Mouse (Mus musculus) G1E (cell line): Measurements from ENCODE around the gene Btbd6. TPM values are rescaled to one million over a fixed set of nuclear protein-coding genes. Genes with fewer than 3 reads are reported as not detected.
A peak's percentile ranks its signal among the peaks of the same experiment; 100 is the strongest.

ENCODE experiments used
- ATAC-seq: 2 replicates; pipeline ENCODE4 v1.8.0; 2016; ENCODE audit warnings: mild to moderate bottlenecking; ENCODE audit not compliant: insufficient number of reproducible peaks, poor library complexity, low FRiP score, severe bottlenecking; ENCODE audit errors: extremely low read depth
- DNase-seq: peaks from one replicate; pipeline ENCODE4 v3.0.0; 2012; ENCODE audit warnings: low spot score
- H3K27me3 ChIP-seq: 2 replicates; pipeline ENCODE4 v1.6.1; 2012; ENCODE audit warnings: mild to moderate bottlenecking, low read length, inconsistent platforms; ENCODE audit not compliant: insufficient read depth
- H3K36me3 ChIP-seq: replicated peaks from 2 replicates; pipeline ENCODE3; 2012; ENCODE audit warnings: mild to moderate bottlenecking, inconsistent platforms
- H3K4me1 ChIP-seq: 2 replicates; pipeline ENCODE4 v1.6.1; 2012; ENCODE audit warnings: low read depth, low read length, inconsistent platforms, mixed read lengths; ENCODE audit not compliant: insufficient read depth
- H3K4me3 ChIP-seq: 2 replicates; pipeline ENCODE4 v1.5.1; 2012; ENCODE audit warnings: low read depth, mild to moderate bottlenecking, inconsistent platforms, low read length, moderate library complexity, mixed read lengths
- H3K9me3 ChIP-seq: replicated peaks from 2 replicates; pipeline ENCODE4 v1.6.1; 2012; ENCODE audit warnings: inconsistent platforms
- CTCF ChIP-seq: IDR thresholded peaks from 2 replicates; pipeline ENCODE4 v1.5.1; 2012; ENCODE audit warnings: low read depth, low read length, inconsistent platforms, mixed read lengths
- GATA1 ChIP-seq: IDR thresholded peaks from 2 replicates; pipeline ENCODE4 v1.6.1; 2012; ENCODE audit warnings: borderline replicate concordance, low read length, inconsistent platforms, mixed read lengths
- GATA2 ChIP-seq: IDR thresholded peaks from 2 replicates; pipeline ENCODE4 v1.6.1; 2012; ENCODE audit warnings: low read depth, low read length, inconsistent platforms, borderline replicate concordance
- POLR2AphosphoS5 ChIP-seq: IDR thresholded peaks from 2 replicates; pipeline ENCODE4 v1.6.1; 2012; ENCODE audit warnings: low read depth, low read length, inconsistent platforms; ENCODE audit not compliant: insufficient replicate concordance
- TAL1 ChIP-seq: conservative IDR thresholded peaks from 2 replicates; pipeline ENCODE4 v1.6.1; 2012; ENCODE audit warnings: low read depth, low read length, inconsistent platforms, mixed read lengths
- polyA plus RNA-seq: library from polyadenylated mRNA; stranded (reverse); fragments of >175 nt; gene quantifications from 2 replicates; pipeline ENCODE4 v1.2.3, GENCODE M21; 2012
- total RNA-seq, 2 experiments: library from RNA; stranded (forward) in 1 of 2; stranded (reverse) in 1 of 2; fragments of 200-1000 nt in 1 of 2; fragments of >200 nt in 1 of 2; fragmentation: Nextera tagmentation in 1 of 2; gene quantifications; 2 replicates each; pipeline ENCODE4 v1.2.3; 2014 to 2017

Btbd6 gene
- total and polyA plus RNA-seq, 3 experiments, result 11.1 to 68.3 (median 15.9) TPM

DNA sequence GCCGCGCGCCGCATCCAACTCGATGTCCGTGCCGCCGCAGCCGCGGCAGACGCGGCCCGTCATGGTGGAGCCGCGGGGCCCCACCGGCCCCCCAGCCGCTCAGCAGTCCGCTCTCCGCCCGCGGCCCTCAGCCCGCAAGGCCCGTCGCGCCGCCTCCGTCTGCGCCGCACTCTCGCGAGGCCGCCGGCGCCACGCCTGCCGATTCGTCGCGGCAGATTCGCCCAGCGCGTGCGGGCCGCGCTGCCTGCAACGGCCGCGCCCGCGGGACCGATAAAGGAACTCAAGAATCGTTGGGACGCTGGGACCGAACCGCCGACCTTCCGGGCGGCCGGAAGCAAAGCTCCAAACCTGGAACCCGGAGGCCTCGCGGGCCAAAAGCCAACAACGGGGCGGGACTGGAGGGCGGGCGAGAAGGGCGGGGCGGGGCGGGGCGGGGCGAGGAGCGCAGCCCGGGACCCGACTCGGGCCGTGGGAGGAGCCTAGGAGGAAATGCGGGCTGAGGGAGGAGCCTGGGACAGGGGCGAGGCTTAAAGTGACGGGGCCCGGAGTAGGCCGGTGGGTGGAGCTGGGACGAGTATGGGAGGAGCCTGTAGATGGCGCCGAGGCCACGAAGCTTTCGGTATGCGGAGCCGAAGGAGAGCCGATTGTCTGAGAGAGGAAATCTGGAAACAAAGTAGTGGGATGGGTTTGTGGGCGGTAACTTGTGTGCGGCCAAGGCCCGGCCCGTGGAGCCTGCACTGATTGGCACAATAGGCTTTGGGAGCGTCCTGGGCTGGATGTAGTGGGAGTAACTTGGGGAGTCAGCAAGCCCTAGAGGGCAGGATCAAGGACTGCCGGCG lies 24.2 kb downstream of the Btbd6 start, which contains the start of gene Brf1:
TSS of gene Brf1 (minus strand) at position 411 of the 839 bp plus-strand sequence.
- Histone ChIP-seq H3K4me1 (peaks cover 47% of the 10 kb centered on the region), H3K27me3 (peaks cover 17% of the 10 kb centered on the region), H3K9me3 (peaks cover 13% of the 10 kb centered on the region), H3K36me3 (peaks cover 31% of the 10 kb centered on the region), H3K4me3 (peak within 1 kb of the TSS; percentile 84)
- TF ChIP-seq POLR2AphosphoS5 (no peak), TAL1 (no peak), CTCF (no peak), GATA1 (no peak), GATA2 (no peak)
- ATAC-seq (peak; percentile 97), DNase-seq (peak; percentile 98)

DNA sequence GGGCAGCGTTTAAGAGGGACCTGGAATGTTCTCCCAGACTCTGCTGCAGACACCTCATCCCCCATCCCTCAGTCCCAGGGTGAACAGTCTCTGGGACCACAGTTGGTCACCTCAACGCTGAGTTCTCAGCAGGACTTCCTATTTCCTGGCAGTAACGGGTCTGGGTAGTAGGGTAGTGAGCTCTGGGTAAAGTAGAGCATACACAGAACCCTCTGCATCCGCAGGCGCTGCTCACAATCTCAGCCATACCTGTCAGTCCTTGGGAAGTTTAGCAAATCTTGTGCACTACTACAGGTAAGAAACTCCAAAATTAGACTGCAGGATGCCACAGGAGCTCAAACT lies 24.8 kb downstream of the Btbd6 start:
- Histone ChIP-seq H3K27me3 (peaks cover 21% of the 10 kb centered on the region), H3K4me1 (peaks cover 47% of the 10 kb centered on the region), H3K4me3 (peak overlapping the region; percentile 84), H3K9me3 (peaks cover 7% of the 10 kb centered on the region), H3K36me3 (peaks cover 26% of the 10 kb centered on the region)
- TF ChIP-seq GATA1 (no peak), POLR2AphosphoS5 (no peak), GATA2 (no peak), TAL1 (no peak), CTCF (no peak)
- DNase-seq, result no peak
- ATAC-seq, result peak; percentile 19; the same call in 1 of the 2 replicates

DNA sequence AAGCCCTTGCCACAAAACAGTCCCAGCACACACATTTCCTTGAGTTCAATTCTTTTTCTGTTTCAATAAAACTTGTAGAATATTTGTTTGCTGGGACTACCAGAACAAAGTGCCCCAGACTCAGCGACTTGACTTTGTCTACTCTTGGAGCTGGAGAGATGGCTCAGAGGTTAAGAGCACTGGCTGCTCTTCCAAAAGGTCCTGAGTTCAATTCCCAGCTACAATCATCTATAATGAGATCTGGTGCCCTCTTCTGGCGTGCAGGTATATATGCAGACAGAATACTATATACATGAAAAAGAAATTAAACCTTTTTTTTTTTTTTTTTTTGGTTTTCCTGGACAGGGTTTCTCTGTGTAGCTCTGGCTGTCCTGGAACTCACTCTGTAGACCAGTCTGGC lies 26.4 kb downstream of the Btbd6 start:
- ATAC-seq (no peak), DNase-seq (no peak)
- H3K4me3 ChIP-seq, result no peak overlapping the region
- H3K9me3 ChIP-seq, result no peaks in the 10 kb centered on the region
- peaks cover 38% of the 10 kb centered on the region for H3K4me1 ChIP-seq
- TF ChIP-seq CTCF, result no peak
- no peak for TF ChIP-seq POLR2AphosphoS5
- TF ChIP-seq GATA2, result no peak
- no peak for TF ChIP-seq TAL1
- no peak for TF ChIP-seq GATA1
- peaks cover 10% of the 10 kb centered on the region for H3K36me3 ChIP-seq
- H3K27me3 ChIP-seq, result peaks cover 33% of the 10 kb centered on the region

- no peak for TF ChIP-seq POLR2AphosphoS5
- TF ChIP-seq CTCF, result no peak
- ATAC-seq, result no peak
- Histone ChIP-seq H3K9me3 (no peaks in the 10 kb centered on the region), H3K36me3 (no peaks in the 10 kb centered on the region), H3K4me1 (peaks cover 27% of the 10 kb centered on the region), H3K4me3 (no peak overlapping the region), H3K27me3 (peaks cover 42% of the 10 kb centered on the region)
- DNase-seq, result no peak
Observed at GRCm38 (mm10) chr12:113004011-113004410, 27.7 kb downstream of the Btbd6 start.

- peaks cover 17% of the 10 kb centered on the region for H3K4me1 ChIP-seq
- H3K36me3 ChIP-seq, result no peaks in the 10 kb centered on the region
- no peak overlapping the region for H3K4me3 ChIP-seq
- no peaks in the 10 kb centered on the region for H3K9me3 ChIP-seq
- ATAC-seq, result 0 out of 2 replicates have a peak, but pooled peaks have one; percentile 15
- no peak for DNase-seq
- peaks cover 46% of the 10 kb centered on the region for H3K27me3 ChIP-seq
- TF ChIP-seq CTCF (no peak), POLR2AphosphoS5 (no peak), GATA1 (no peak), TAL1 (no peak), GATA2 (no peak)
Observed at GRCm38 (mm10) chr12:113004993-113005392, 28.7 kb downstream of the Btbd6 start.

- TF ChIP-seq CTCF, result no peak
- TF ChIP-seq GATA2, result no peak
- no peak for TF ChIP-seq POLR2AphosphoS5
- no peak for TF ChIP-seq TAL1
- TF ChIP-seq GATA1, result no peak
Observed at GRCm38 (mm10) chr12:113011702-113012360, 35.5 kb downstream of the Btbd6 start.

More at GRCm38 (mm10) chr12:113011702-113012360, 35.5 kb downstream of the Btbd6 start:
- ATAC-seq, result no peak
- Histone ChIP-seq H3K9me3 (no peaks in the 10 kb centered on the region), H3K27me3 (peaks cover 22% of the 10 kb centered on the region), H3K4me3 (no peak overlapping the region), H3K36me3 (peaks cover 9% of the 10 kb centered on the region), H3K4me1 (peaks cover 38% of the 10 kb centered on the region)
- DNase-seq, result no peak
